Mouse (Mus musculus) MEL (cell line): ENCODE results near the gene Olfr288.

Experiments
- CTCF ChIP-seq, 3 experiments: IDR thresholded peaks in 2 of 3; conservative IDR thresholded peaks in 1 of 3; 2 replicates each; pipeline ENCODE4 v1.5.1; 2011 to 2012; ENCODE audit warnings: low read length in 3 of 3, low read depth in 2 of 3, mild to moderate bottlenecking in 2 of 3, improper control_type of control experiment in 1 of 3, inconsistent platforms in 1 of 3, mixed read lengths in 1 of 3, moderate library complexity in 1 of 3; ENCODE audit not compliant: control insufficient read depth in 1 of 3, insufficient read depth in 1 of 3, poor library complexity in 1 of 3, severe bottlenecking in 1 of 3
- EP300 ChIP-seq, 2 experiments: IDR thresholded peaks; 2 replicates each; pipeline ENCODE4 v1.6.1; 2011; ENCODE audit warnings: improper control_type of control experiment in 2 of 2, low read length in 2 of 2, low read depth in 1 of 2, mild to moderate bottlenecking in 1 of 2
- GATA1 ChIP-seq: IDR thresholded peaks from 2 replicates; pipeline ENCODE4 v1.6.1; 2011; ENCODE audit warnings: low read depth, low read length, improper control_type of control experiment
- NELFE ChIP-seq: IDR thresholded peaks from 2 replicates; pipeline ENCODE4 v1.6.1; 2011; ENCODE audit warnings: low read depth, low read length, improper control_type of control experiment
- POLR2A ChIP-seq, 2 experiments: IDR thresholded peaks; 2 replicates each; pipeline ENCODE4 v1.6.1; 2011 to 2012; ENCODE audit warnings: low read length in 2 of 2, mild to moderate bottlenecking in 2 of 2, control low read depth in 1 of 2, improper control_type of control experiment in 1 of 2, low read depth in 1 of 2, moderate library complexity in 1 of 2; ENCODE audit not compliant: control insufficient read depth in 1 of 2, insufficient read depth in 1 of 2, poor library complexity in 1 of 2
- SMC3 ChIP-seq: IDR thresholded peaks from 2 replicates; pipeline ENCODE4 v1.6.1; 2011; ENCODE audit warnings: low read depth, low read length, improper control_type of control experiment
- USF1 ChIP-seq: IDR thresholded peaks from 2 replicates; pipeline ENCODE4 v1.6.1; 2014; ENCODE audit warnings: low read depth, mild to moderate bottlenecking, inconsistent platforms, low read length, improper control_type of control experiment, moderate library complexity
- ZC3H11A ChIP-seq: IDR thresholded peaks from 2 replicates; pipeline ENCODE4 v1.6.1; 2012; ENCODE audit warnings: low read depth, mild to moderate bottlenecking, inconsistent platforms, low read length, improper control_type of control experiment

DNA sequence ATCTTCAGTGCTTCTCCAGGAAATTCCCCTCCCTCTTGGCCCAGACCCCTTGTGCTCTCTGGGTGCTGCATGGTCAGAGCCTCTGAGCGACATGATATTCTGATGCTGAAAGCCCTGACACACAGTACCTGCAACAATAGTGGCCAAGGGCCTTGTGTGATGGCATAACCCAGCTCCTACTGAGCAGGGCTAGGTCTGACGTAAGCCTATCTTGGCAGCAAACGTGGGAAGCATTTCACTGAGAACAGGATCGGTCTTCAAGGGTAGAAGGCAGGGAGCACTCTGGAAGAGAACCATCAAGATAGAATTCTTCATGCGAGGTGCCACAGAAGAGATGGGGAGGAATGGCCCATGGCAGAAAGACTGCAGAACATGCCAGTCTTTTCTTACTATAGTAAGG lies 29.8 kb downstream of the Olfr288 start, which contains the start of gene Asb8:
- TF ChIP-seq POLR2A (IDR thresholded peaks at IDR 0.05; ENCODE audit: control insufficient read depth in 1 of 2, insufficient read depth in 1 of 2, low read depth in 1 of 2, low read length in 2 of 2, poor library complexity in 1 of 2) (no peak), SMC3 (no peak), GATA1 (no peak), ZC3H11A (no peak), NELFE (no peak), CTCF (IDR thresholded peaks at IDR 0.05 in 2 of 3, conservative IDR thresholded peaks at IDR 0.05 in 1 of 3; ENCODE audit: control insufficient read depth in 1 of 3, insufficient read depth in 1 of 3, low read depth in 2 of 3, low read length in 3 of 3, poor library complexity in 1 of 3, severe bottlenecking in 1 of 3) (no peak), EP300 (IDR thresholded peaks at IDR 0.05; ENCODE audit: low read depth in 1 of 2, low read length in 2 of 2) (no peak), USF1 (no peak)
